Mouse (Mus musculus) midbrain, embryonic 12.5 days (tissue): ENCODE results near the gene Afdn. TPM values are rescaled to one million over a fixed set of nuclear protein-coding genes. Genes with fewer than 3 reads are reported as not detected.

ENCODE experiments used
- ATAC-seq: fragments of 200-750 bp; cut with Nextera tagmentation; 2 replicates; pipeline ENCODE4 v1.8.0; 2017; ENCODE audit warnings: low read depth, moderate TSS enrichment, moderate library complexity; ENCODE audit not compliant: low FRiP score
- H3K27ac ChIP-seq: fragments of 300-500 bp; sonication (generic); replicated peaks from 2 replicates; pipeline ENCODE4 v1.5.1; 2016; ENCODE audit warnings: mild to moderate bottlenecking
- H3K27me3 ChIP-seq: fragments of 300-500 bp; sonication (generic); 2 replicates; pipeline ENCODE4 v1.6.1; 2016; ENCODE audit warnings: mild to moderate bottlenecking
- H3K36me3 ChIP-seq: fragments of 300-500 bp; sonication (generic); 2 replicates; pipeline ENCODE4 v1.6.1; 2016
- H3K4me1 ChIP-seq: fragments of 300-500 bp; sonication (generic); 2 replicates; pipeline ENCODE4 v1.6.1; 2016
- H3K4me2 ChIP-seq: fragments of 300-500 bp; sonication (generic); replicated peaks from 2 replicates; pipeline ENCODE4 v1.6.1; 2016; ENCODE audit warnings: mild to moderate bottlenecking, moderate library complexity
- H3K4me3 ChIP-seq: fragments of 300-500 bp; sonication (generic); 2 replicates; pipeline ENCODE4 v1.5.1; 2016; ENCODE audit warnings: mild to moderate bottlenecking
- H3K9ac ChIP-seq: fragments of 300-500 bp; sonication (generic); replicated peaks from 2 replicates; pipeline ENCODE4 v1.6.1; 2016; ENCODE audit warnings: mild to moderate bottlenecking, moderate library complexity
- H3K9me3 ChIP-seq: fragments of 300-500 bp; sonication (generic); 2 replicates; pipeline ENCODE4 v1.6.1; 2016; ENCODE audit warnings: mild to moderate bottlenecking
- WGBS: fragments of 180-500 bp; shearing (Covaris S2); methylation state at CpG from one replicate; pipeline ENCODE4 v1.1.7; 2016; 5-methylcytosine and 5-hydroxymethylcytosine counted together
- polyA plus RNA-seq: library from polyadenylated mRNA; unstranded; fragments of >200 nt; fragmentation: Nextera tagmentation; extraction: Ambion mirVana; gene quantifications from 2 replicates; pipeline ENCODE4 v1.2.1, GENCODE M21; 2016

Afdn gene
- polyA plus RNA-seq, 1 experiment from 2014 or later = 162 TPM

- 56% methylated on average over 2 of the region's 2 CpGs for WGBS
- ATAC-seq = no peak
- no peaks in the 10 kb centered on the region for H3K9me3 ChIP-seq
- no peaks in the 10 kb centered on the region for H3K27me3 ChIP-seq
- H3K27ac ChIP-seq = no peak overlapping the region
- H3K36me3 ChIP-seq = no peaks in the 10 kb centered on the region
- no peak overlapping the region for H3K9ac ChIP-seq
- H3K4me1 ChIP-seq = peaks cover 31% of the 10 kb centered on the region
- no peak overlapping the region for H3K4me2 ChIP-seq
- H3K4me3 ChIP-seq = no peak overlapping the region
Measured at GRCm38 (mm10) chr17:13740796-13741195, 19.5 kb upstream of the Afdn start.

DNA sequence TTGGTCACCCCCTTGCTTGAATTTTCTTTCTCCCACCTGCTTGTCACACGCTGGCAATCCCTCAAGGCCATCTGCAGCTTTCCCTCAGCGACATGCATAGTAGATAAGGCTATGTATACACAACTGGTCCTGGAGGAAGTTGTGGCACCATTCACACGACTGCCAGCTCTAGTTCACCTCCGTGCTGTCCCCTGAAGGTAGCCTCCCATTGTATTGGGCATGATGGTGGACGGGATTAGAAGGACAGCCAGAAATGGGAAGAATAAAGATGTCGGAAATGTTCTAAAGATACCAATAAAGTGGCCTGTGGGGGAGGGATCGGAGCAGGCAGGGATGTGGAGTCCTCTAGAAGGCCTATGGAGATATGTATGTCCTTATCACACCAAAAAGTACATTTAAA is 18.7 kb upstream of the Afdn start:
- Histone ChIP-seq H3K4me1 (peaks cover 31% of the 10 kb centered on the region), H3K27ac (no peak overlapping the region), H3K27me3 (no peaks in the 10 kb centered on the region), H3K36me3 (no peaks in the 10 kb centered on the region), H3K4me2 (no peak overlapping the region), H3K4me3 (no peak overlapping the region), H3K9me3 (no peaks in the 10 kb centered on the region), H3K9ac (no peak overlapping the region)
- no peak for ATAC-seq
- 81% methylated on average over 7 of the region's 7 CpGs for WGBS

- Histone ChIP-seq H3K27ac (no peak overlapping the region), H3K4me2 (no peak overlapping the region), H3K4me3 (no peak overlapping the region), H3K27me3 (no peaks in the 10 kb centered on the region), H3K4me1 (peaks cover 29% of the 10 kb centered on the region), H3K36me3 (no peaks in the 10 kb centered on the region), H3K9ac (no peak overlapping the region), H3K9me3 (no peaks in the 10 kb centered on the region)
- no peak for ATAC-seq
- WGBS = 34% methylated on average over 2 of the region's 2 CpGs
Measured at GRCm38 (mm10) chr17:13742334-13742733, 18.0 kb upstream of the Afdn start.

GRCm38 (mm10) chr17:13742941-13743708 is 17.2 kb upstream of the Afdn start:
- H3K9ac ChIP-seq = 0 out of 2 replicates have a peak overlapping the region, but pooled peaks have one; percentile 0

DNA sequence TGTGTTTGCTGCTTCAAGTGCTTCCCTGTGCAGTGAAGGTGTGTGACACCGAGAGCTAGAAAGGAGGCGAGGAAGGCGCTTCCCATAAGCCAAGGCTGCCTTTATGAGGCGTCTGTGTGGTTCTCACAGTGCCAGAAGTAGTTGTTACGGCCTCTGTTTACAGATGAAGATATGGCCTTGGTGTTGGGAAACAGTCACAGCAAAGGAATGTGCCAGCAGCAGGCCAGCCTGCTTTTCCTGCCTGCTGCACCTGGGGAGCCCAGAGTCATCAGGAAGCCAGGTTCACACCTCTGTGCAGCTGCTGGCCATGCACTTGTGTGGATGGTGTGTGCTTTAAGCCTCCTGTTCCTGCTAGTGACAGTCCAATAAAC is 16.6 kb upstream of the Afdn start:
- H3K9ac ChIP-seq = 0 out of 2 replicates have a peak overlapping the region, but pooled peaks have one; percentile 0
- H3K27ac ChIP-seq = no peak overlapping the region
- 42% methylated on average over 5 of the region's 5 CpGs for WGBS
- H3K36me3 ChIP-seq = no peaks in the 10 kb centered on the region
- ATAC-seq = no peak
- H3K4me3 ChIP-seq = no peak overlapping the region
- no peak overlapping the region for H3K4me2 ChIP-seq
- H3K27me3 ChIP-seq = no peaks in the 10 kb centered on the region
- H3K4me1 ChIP-seq = peaks cover 28% of the 10 kb centered on the region
- no peaks in the 10 kb centered on the region for H3K9me3 ChIP-seq

More at GRCm38 (mm10) chr17:13742941-13743708, 17.2 kb upstream of the Afdn start:
- peaks cover 28% of the 10 kb centered on the region for H3K4me1 ChIP-seq
- no peak overlapping the region; the same call in 1 of the 2 replicates for H3K27ac ChIP-seq
- 38% methylated on average over 7 of the region's 7 CpGs for WGBS
- H3K9me3 ChIP-seq = no peaks in the 10 kb centered on the region
- H3K4me2 ChIP-seq = no peak overlapping the region
- H3K4me3 ChIP-seq = no peak overlapping the region
- H3K36me3 ChIP-seq = no peaks in the 10 kb centered on the region
- H3K27me3 ChIP-seq = no peaks in the 10 kb centered on the region
- 0 out of 2 replicates have a peak, but pooled peaks have one; percentile 10 for ATAC-seq

- ATAC-seq = no peak
- Histone ChIP-seq H3K9ac (no peak overlapping the region), H3K9me3 (no peaks in the 10 kb centered on the region), H3K4me2 (no peak overlapping the region), H3K27me3 (no peaks in the 10 kb centered on the region), H3K4me1 (peaks cover 28% of the 10 kb centered on the region), H3K4me3 (no peak overlapping the region), H3K27ac (no peak overlapping the region), H3K36me3 (no peaks in the 10 kb centered on the region)
- 90% methylated on average over 6 of the region's 6 CpGs for WGBS
Measured at GRCm38 (mm10) chr17:13744219-13744618, 16.1 kb upstream of the Afdn start.

GRCm38 (mm10) chr17:13744824-13745223 is 15.5 kb upstream of the Afdn start:
- Histone ChIP-seq H3K4me3 (no peak overlapping the region), H3K36me3 (no peaks in the 10 kb centered on the region), H3K4me1 (peaks cover 28% of the 10 kb centered on the region), H3K4me2 (no peak overlapping the region), H3K27me3 (no peaks in the 10 kb centered on the region), H3K9ac (no peak overlapping the region), H3K27ac (no peak overlapping the region), H3K9me3 (no peaks in the 10 kb centered on the region)
- 72% methylated on average over 4 of the region's 4 CpGs for WGBS
- ATAC-seq = no peak

DNA sequence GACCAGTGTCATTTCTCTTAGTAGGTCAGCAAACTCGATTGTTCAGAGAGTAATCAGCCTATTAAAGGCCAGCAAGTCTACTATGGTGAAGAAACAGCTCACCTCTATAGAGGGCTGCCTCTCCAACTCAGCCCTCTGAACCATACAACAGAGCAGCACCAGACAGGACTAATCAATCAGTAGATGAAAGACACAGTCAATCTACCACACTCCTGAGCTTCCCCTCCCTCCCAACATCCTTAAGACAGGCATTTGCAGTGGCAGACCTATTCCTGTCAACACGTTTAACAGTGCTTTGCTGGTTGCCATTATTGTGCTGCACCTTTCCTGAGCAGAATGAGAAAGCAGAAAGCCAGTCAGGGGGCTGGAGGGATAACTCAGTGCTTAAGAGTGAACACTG is 15.0 kb upstream of the Afdn start:
- no peaks in the 10 kb centered on the region for H3K27me3 ChIP-seq

GRCm38 (mm10) chr17:13746330-13746729 is 14.0 kb upstream of the Afdn start:
- WGBS = 68% methylated on average over 6 of the region's 6 CpGs
- H3K4me3 ChIP-seq = no peak overlapping the region

More for the DNA sequence above, 15.0 kb upstream of the Afdn start:
- H3K4me3 ChIP-seq = no peak overlapping the region
- H3K9me3 ChIP-seq = no peaks in the 10 kb centered on the region
- ATAC-seq = no peak
- WGBS = 66% methylated on average over 2 of the region's 2 CpGs
- H3K36me3 ChIP-seq = no peaks in the 10 kb centered on the region
- H3K4me1 ChIP-seq = peaks cover 28% of the 10 kb centered on the region
- no peak overlapping the region for H3K27ac ChIP-seq
- H3K9ac ChIP-seq = no peak overlapping the region
- H3K4me2 ChIP-seq = no peak overlapping the region

GRCm38 (mm10) chr17:13747681-13748080 is 12.7 kb upstream of the Afdn start:
- H3K27ac ChIP-seq = no peak overlapping the region
- ATAC-seq = no peak
- H3K4me2 ChIP-seq = no peak overlapping the region
- H3K4me3 ChIP-seq = no peak overlapping the region
- H3K9ac ChIP-seq = no peak overlapping the region
- 88% methylated on average over 9 of the region's 9 CpGs for WGBS
- peaks cover 24% of the 10 kb centered on the region for H3K4me1 ChIP-seq
- no peaks in the 10 kb centered on the region for H3K9me3 ChIP-seq
- H3K36me3 ChIP-seq = no peaks in the 10 kb centered on the region
- H3K27me3 ChIP-seq = no peaks in the 10 kb centered on the region

More at GRCm38 (mm10) chr17:13746330-13746729, 14.0 kb upstream of the Afdn start:
- no peaks in the 10 kb centered on the region for H3K27me3 ChIP-seq
- H3K4me2 ChIP-seq = no peak overlapping the region
- H3K9ac ChIP-seq = no peak overlapping the region
- no peak for ATAC-seq
- peaks cover 24% of the 10 kb centered on the region for H3K4me1 ChIP-seq
- H3K36me3 ChIP-seq = no peaks in the 10 kb centered on the region
- no peaks in the 10 kb centered on the region for H3K9me3 ChIP-seq
- no peak overlapping the region for H3K27ac ChIP-seq

GRCm38 (mm10) chr17:13749027-13749426 is 11.3 kb upstream of the Afdn start:
- Histone ChIP-seq H3K36me3 (no peaks in the 10 kb centered on the region), H3K27ac (no peak overlapping the region), H3K9me3 (no peaks in the 10 kb centered on the region), H3K4me3 (no peak overlapping the region), H3K9ac (no peak overlapping the region), H3K4me2 (no peak overlapping the region), H3K27me3 (no peaks in the 10 kb centered on the region), H3K4me1 (peaks cover 13% of the 10 kb centered on the region)
- ATAC-seq = no peak
- 93% methylated on average over 4 of the region's 4 CpGs for WGBS

GRCm38 (mm10) chr17:13753918-13754317 is 6.4 kb upstream of the Afdn start:
- H3K9ac ChIP-seq = no peak overlapping the region
- H3K4me1 ChIP-seq = peaks cover 13% of the 10 kb centered on the region
- 79% methylated on average over 4 of the region's 4 CpGs for WGBS
- no peaks in the 10 kb centered on the region for H3K36me3 ChIP-seq
- H3K4me3 ChIP-seq = no peak overlapping the region
- no peak overlapping the region for H3K4me2 ChIP-seq
- H3K27me3 ChIP-seq = no peaks in the 10 kb centered on the region
- H3K9me3 ChIP-seq = no peaks in the 10 kb centered on the region
- no peak for ATAC-seq
- no peak overlapping the region for H3K27ac ChIP-seq
